23 mouse cellular contexts compared by ENCODE assay signal in the genomic region with DNA sequence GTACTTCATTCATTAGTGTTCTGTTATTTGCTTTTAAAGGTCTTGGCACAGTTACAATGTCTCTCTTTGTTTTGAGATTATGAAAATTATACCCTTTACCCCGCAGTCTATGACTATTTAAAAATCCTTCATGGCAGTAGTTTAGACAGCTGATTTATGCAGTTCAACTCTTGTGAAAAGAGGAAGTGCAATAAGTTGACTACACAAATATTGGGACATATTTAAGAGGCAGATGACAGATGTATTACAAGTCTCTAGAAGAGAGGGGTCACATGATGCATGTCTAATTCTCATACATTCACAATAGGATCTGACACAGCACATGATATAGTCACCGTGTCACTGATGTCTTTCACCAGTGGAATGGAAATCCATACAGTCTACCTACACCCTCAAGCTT. TPM values are rescaled to one million over a fixed set of nuclear protein-coding genes. Genes with fewer than 3 reads are reported as not detected.
DNase-seq lines count a peak whose midpoint lies in the region; ATAC-seq and TF ChIP-seq lines count a peak whose summit lies in the region.
"Had no signal": no experiment of that assay in that cellular context is flagged by ENCODE, and none has a peak within 500 bp of the region (broad histone marks: within the 10 kb centered on the region; RNA-seq: fewer than 3 reads in every experiment).

No protein-coding gene starts in this region.

- no peak overlapping the region for H3K4me2 ChIP-seq in lung, embryonic 16.5 days (ENCODE audit: low read depth, low read length)
- H3K4me2 ChIP-seq: embryonic facial prominence, embryonic 15.5 days; heart, embryonic 15.5 days; liver, embryonic 11.5 days; midbrain, embryonic 15.5 days had no signal

- H3K27me3 ChIP-seq in lung, embryonic 16.5 days (ENCODE audit: control insufficient read depth, insufficient read depth, low read depth, low read length) = no peaks in the 10 kb centered on the region
- H3K27me3 ChIP-seq: embryonic facial prominence, embryonic 15.5 days; heart, embryonic 15.5 days; midbrain, embryonic 15.5 days had no signal

- no peak for TF ChIP-seq CTCF in gastrocnemius, adult 2 months (IDR thresholded peaks at IDR 0.05)

- H3K4me1 ChIP-seq in lung, embryonic 16.5 days (replicated peaks; ENCODE audit: control insufficient read depth, insufficient read depth, low read length) = peaks cover 13% of the 10 kb centered on the region
- H3K4me1 ChIP-seq: embryonic facial prominence, embryonic 15.5 days; limb, embryonic 10.5 days; midbrain, embryonic 15.5 days had no signal

- no peak for DNase-seq in gastrocnemius, adult 2 months
- DNase-seq in gastrocnemius, adult 18-20 months (ENCODE audit: low spot score) = no peak
- no peak for DNase-seq in lung, postnatal 25 days (ENCODE audit: low spot score)
- no peak for DNase-seq in thymus, postnatal 0 days (ENCODE audit: low spot score)
- no peak for DNase-seq in kidney, postnatal 25 days
- DNase-seq: adrenal gland, postnatal 10 days; B cell, adult 2 months; cerebellum, postnatal 10 days; gastrocnemius, postnatal 14 days; kidney, adult 2 months; kidney, postnatal 36 days; right cerebral cortex, postnatal 4 days; thymus, postnatal 14 days had no signal

- H3K9ac ChIP-seq in lung, embryonic 16.5 days (ENCODE audit: low read length) = no peak overlapping the region
- H3K9ac ChIP-seq: embryonic facial prominence, embryonic 15.5 days; heart, embryonic 15.5 days; midbrain, embryonic 15.5 days had no signal

- H3K27ac ChIP-seq in gastrocnemius, adult 2 months = peak overlapping the region; percentile 84
- no peak overlapping the region for H3K27ac ChIP-seq in lung, embryonic 16.5 days (ENCODE audit: low read length)
- H3K27ac ChIP-seq: embryonic facial prominence, embryonic 15.5 days; heart, embryonic 15.5 days; limb, embryonic 10.5 days; midbrain, embryonic 15.5 days; stomach, postnatal 0 days had no signal

- H3K9me3 ChIP-seq in lung, embryonic 16.5 days (ENCODE audit: control insufficient read depth, low read length) = no peaks in the 10 kb centered on the region
- H3K9me3 ChIP-seq: embryonic facial prominence, embryonic 15.5 days; heart, embryonic 15.5 days; limb, embryonic 10.5 days; midbrain, embryonic 15.5 days had no signal

- ATAC-seq in lung, embryonic 16.5 days (ENCODE audit: low read depth) = peak; percentile 61
- ATAC-seq in common myeloid progenitor, adult 5-6 weeks (replicated peaks; ENCODE audit: low read depth, poor library complexity, severe bottlenecking) = peak; percentile 89
- peak; percentile 70 for ATAC-seq in monocyte, adult 5-6 weeks (replicated peaks; ENCODE audit: insufficient number of reproducible peaks, low FRiP score, low TSS enrichment, poor library complexity, severe bottlenecking)
- ATAC-seq: inflammation-experienced regulatory T-cells, adult 6 months; midbrain, embryonic 15.5 days had no signal

- H3K36me3 ChIP-seq in lung, embryonic 16.5 days (ENCODE audit: control insufficient read depth, insufficient read depth, low read length) = no peaks in the 10 kb centered on the region
- H3K36me3 ChIP-seq: embryonic facial prominence, embryonic 15.5 days; heart, embryonic 15.5 days; limb, embryonic 10.5 days; midbrain, embryonic 15.5 days had no signal

- H3K4me3 ChIP-seq in gastrocnemius, adult 2 months = 0 out of 2 replicates have a peak overlapping the region, but pooled peaks have one; percentile 7
- H3K4me3 ChIP-seq in lung, embryonic 16.5 days (ENCODE audit: low read length) = no peak overlapping the region
- H3K4me3 ChIP-seq: embryonic facial prominence, embryonic 15.5 days; heart, embryonic 15.5 days; limb, embryonic 10.5 days; midbrain, embryonic 15.5 days had no signal

- 35% methylated on average over 2 of the region's 2 CpGs for WGBS in lung, embryonic 16.5 days

- intact Hi-C loops in gastrocnemius, adult 2 months (cut with DNase I) = loop anchor here (5.0 kb wide), 1 partner anchor 158 kb away; no protein-coding TSS in a partner anchor

RNA-seq across cellular contexts. Expression of a gene that starts 49.1 kb away (rescaled TPM):
- total RNA-seq in gastrocnemius, adult 2 months (2021) = 100 to 1,000 TPM; 237 to 443 TPM
- 100 to 1,000 TPM; 250 to 344 TPM for total RNA-seq in gastrocnemius, adult 18-20 months (2021)
- 40.7 and 53.8 TPM in 2 replicates for polyA plus RNA-seq in lung, embryonic 16.5 days (2015; fragmentation: Nextera tagmentation; extraction: Ambion mirVana)
- 0.44 and 2.6 TPM in 2 replicates for total RNA-seq in common myeloid progenitor, adult 5-6 weeks (2017)
- total RNA-seq in monocyte, adult 5-6 weeks (2017) = 403 to 955 TPM (median 931 TPM) in 3 replicates
- polyA plus RNA-seq in thymus, postnatal 0 days (2015; fragmentation: Nextera tagmentation; extraction: Ambion mirVana) = 32.2 and 40.5 TPM in 2 replicates

Comparison
In these comparisons a context has a peak if more than half of its experiments do, and no peak if none do; other contexts are left out.
1. RNA of a gene that starts 49.1 kb away (total RNA-seq): 403 to 955 TPM in monocyte, adult 5-6 weeks, 237 to 443 TPM in gastrocnemius, adult 2 months and 250 to 344 TPM in gastrocnemius, adult 18-20 months; 0.44 to 2.6 TPM in common myeloid progenitor, adult 5-6 weeks; every median in the first group is over 10 times any median in the second.
2. Peak in every context shown above with its lines, with median percentiles within 50 percentile points of each other: ATAC-seq.